Mouse (Mus musculus): Measurements from ENCODE around the gene Mcub. TPM values are rescaled to one million over a fixed set of nuclear protein-coding genes. Genes with fewer than 3 reads are reported as not detected.

Gene Mcub
- 2.0 and 2.6 TPM in 2 replicates for polyA plus RNA-seq (2016; fragmentation: Nextera tagmentation; extraction: Ambion mirVana)

GRCm38 (mm10) chr3:129969432-129970395, at the start of gene Mcub:
Gene Mcub, minus strand, starts transcription at chr3:129970206.
- Histone ChIP-seq H3K36me3 (no peaks in the 10 kb centered on the region), H3K27ac (no peak within 1 kb of the TSS), H3K4me2 (replicated peaks) (peak within 1 kb of the TSS; percentile 100), H3K9me3 (no peaks in the 10 kb centered on the region), H3K27me3 (replicated peaks) (peaks cover 22% of the 10 kb centered on the region), H3K4me3 (peak within 1 kb of the TSS; percentile 55), H3K4me1 (peaks cover 20% of the 10 kb centered on the region), H3K9ac (peak within 1 kb of the TSS; percentile 55)
- ATAC-seq (ENCODE audit: low FRiP score, low read depth), result peak; percentile 75
- under 1% methylated on average over 63 of the region's 63 CpGs for WGBS

- Histone ChIP-seq H3K9me3 (no peaks in the 10 kb centered on the region), H3K4me2 (replicated peaks) (no peak overlapping the region), H3K27me3 (replicated peaks) (no peaks in the 10 kb centered on the region), H3K4me3 (no peak overlapping the region), H3K36me3 (peaks cover 23% of the 10 kb centered on the region), H3K4me1 (no peaks in the 10 kb centered on the region), H3K27ac (no peak overlapping the region), H3K9ac (no peak overlapping the region)
- WGBS, result 85% methylated on average over 2 of the region's 2 CpGs
- no peak for ATAC-seq (ENCODE audit: low FRiP score, low read depth)
Measured at GRCm38 (mm10) chr3:130012943-130013342, 42.9 kb upstream of the Mcub start.

- H3K9ac ChIP-seq, result no peak overlapping the region
- H3K27me3 ChIP-seq (replicated peaks), result no peaks in the 10 kb centered on the region
- H3K4me2 ChIP-seq (replicated peaks), result no peak overlapping the region
- H3K27ac ChIP-seq, result no peak overlapping the region
- H3K36me3 ChIP-seq, result peaks cover 35% of the 10 kb centered on the region
- WGBS, result 94% methylated on average over 1 of the region's 1 CpGs
- no peaks in the 10 kb centered on the region for H3K9me3 ChIP-seq
- H3K4me1 ChIP-seq, result no peaks in the 10 kb centered on the region
- no peak for ATAC-seq (ENCODE audit: low FRiP score, low read depth)
- no peak overlapping the region for H3K4me3 ChIP-seq
Measured at GRCm38 (mm10) chr3:130011236-130011635, 41.2 kb upstream of the Mcub start.

GRCm38 (mm10) chr3:130006141-130006540, 36.1 kb upstream of the Mcub start:
- no peak overlapping the region for H3K4me2 ChIP-seq (replicated peaks)
- H3K9me3 ChIP-seq, result no peaks in the 10 kb centered on the region
- ATAC-seq (ENCODE audit: low FRiP score, low read depth), result no peak
- no peaks in the 10 kb centered on the region for H3K4me1 ChIP-seq
- H3K4me3 ChIP-seq, result no peak overlapping the region
- WGBS, result 93% methylated on average over 7 of the region's 7 CpGs
- peaks cover 64% of the 10 kb centered on the region for H3K36me3 ChIP-seq
- no peak overlapping the region for H3K27ac ChIP-seq
- H3K9ac ChIP-seq, result no peak overlapping the region
- H3K27me3 ChIP-seq (replicated peaks), result no peaks in the 10 kb centered on the region

GRCm38 (mm10) chr3:130000926-130001325, 30.9 kb upstream of the Mcub start:
- Histone ChIP-seq H3K9me3 (no peaks in the 10 kb centered on the region), H3K4me2 (replicated peaks) (no peak overlapping the region), H3K27me3 (replicated peaks) (no peaks in the 10 kb centered on the region), H3K9ac (no peak overlapping the region), H3K36me3 (peaks cover 71% of the 10 kb centered on the region), H3K4me1 (no peaks in the 10 kb centered on the region), H3K4me3 (no peak overlapping the region), H3K27ac (no peak overlapping the region)
- ATAC-seq (ENCODE audit: low FRiP score, low read depth), result no peak
- WGBS, result 95% methylated on average over 11 of the region's 11 CpGs

- ATAC-seq (ENCODE audit: low FRiP score, low read depth), result no peak
- Histone ChIP-seq H3K27ac (no peak overlapping the region), H3K9me3 (no peaks in the 10 kb centered on the region), H3K27me3 (replicated peaks) (no peaks in the 10 kb centered on the region), H3K4me3 (no peak overlapping the region), H3K4me1 (no peaks in the 10 kb centered on the region), H3K36me3 (peaks cover 78% of the 10 kb centered on the region), H3K4me2 (replicated peaks) (no peak overlapping the region), H3K9ac (no peak overlapping the region)
- 93% methylated on average over 6 of the region's 6 CpGs for whole genome bisulfite sequencing
Measured at GRCm38 (mm10) chr3:129998526-129998925, 28.5 kb upstream of the Mcub start.

GRCm38 (mm10) chr3:129998001-129998400, 28.0 kb upstream of the Mcub start:
- no peaks in the 10 kb centered on the region for H3K27me3 ChIP-seq (replicated peaks)
- no peak overlapping the region for H3K4me2 ChIP-seq (replicated peaks)
- peaks cover 81% of the 10 kb centered on the region for H3K36me3 ChIP-seq
- no peaks in the 10 kb centered on the region for H3K9me3 ChIP-seq
- 88% methylated on average over 7 of the region's 7 CpGs for WGBS
- no peak overlapping the region for H3K4me3 ChIP-seq
- no peak for ATAC-seq (ENCODE audit: low FRiP score, low read depth)
- H3K9ac ChIP-seq, result no peak overlapping the region
- no peak overlapping the region for H3K27ac ChIP-seq
- H3K4me1 ChIP-seq, result no peaks in the 10 kb centered on the region

GRCm38 (mm10) chr3:129997324-129997723, 27.3 kb upstream of the Mcub start:
- ATAC-seq (ENCODE audit: low FRiP score, low read depth), result no peak
- 89% methylated on average over 3 of the region's 3 CpGs for WGBS
- no peak overlapping the region for H3K4me3 ChIP-seq

GRCm38 (mm10) chr3:129987297-129987696, 17.3 kb upstream of the Mcub start:
- no peak for ATAC-seq (ENCODE audit: low FRiP score, low read depth)
- Histone ChIP-seq H3K36me3 (peaks cover 89% of the 10 kb centered on the region), H3K9ac (no peak overlapping the region), H3K4me2 (replicated peaks) (no peak overlapping the region), H3K9me3 (no peaks in the 10 kb centered on the region), H3K27me3 (replicated peaks) (no peaks in the 10 kb centered on the region), H3K4me3 (no peak overlapping the region), H3K27ac (no peak overlapping the region), H3K4me1 (no peaks in the 10 kb centered on the region)
- WGBS, result 97% methylated on average over 13 of the region's 13 CpGs

More at GRCm38 (mm10) chr3:129997324-129997723, 27.3 kb upstream of the Mcub start:
- H3K9me3 ChIP-seq, result no peaks in the 10 kb centered on the region
- no peak overlapping the region for H3K27ac ChIP-seq
- H3K4me2 ChIP-seq (replicated peaks), result no peak overlapping the region
- H3K27me3 ChIP-seq (replicated peaks), result no peaks in the 10 kb centered on the region
- H3K4me1 ChIP-seq, result no peaks in the 10 kb centered on the region
- H3K36me3 ChIP-seq, result peaks cover 81% of the 10 kb centered on the region
- no peak overlapping the region for H3K9ac ChIP-seq

- WGBS, result 88% methylated on average over 4 of the region's 4 CpGs
- no peak for ATAC-seq (ENCODE audit: low FRiP score, low read depth)
- Histone ChIP-seq H3K4me3 (no peak overlapping the region), H3K27me3 (replicated peaks) (no peaks in the 10 kb centered on the region), H3K27ac (no peak overlapping the region), H3K9me3 (no peaks in the 10 kb centered on the region), H3K4me1 (no peaks in the 10 kb centered on the region), H3K9ac (no peak overlapping the region), H3K36me3 (peaks cover 79% of the 10 kb centered on the region), H3K4me2 (replicated peaks) (no peak overlapping the region)
Measured at GRCm38 (mm10) chr3:129985335-129985734, 15.3 kb upstream of the Mcub start.

GRCm38 (mm10) chr3:129984797-129985196, 14.8 kb upstream of the Mcub start:
- no peak overlapping the region for H3K4me3 ChIP-seq
- WGBS, result 94% methylated on average over 5 of the region's 5 CpGs
- no peak overlapping the region for H3K27ac ChIP-seq
- H3K9me3 ChIP-seq, result no peaks in the 10 kb centered on the region
- H3K27me3 ChIP-seq (replicated peaks), result no peaks in the 10 kb centered on the region
- no peaks in the 10 kb centered on the region for H3K4me1 ChIP-seq
- no peak overlapping the region for H3K9ac ChIP-seq
- H3K4me2 ChIP-seq (replicated peaks), result no peak overlapping the region
- ATAC-seq (ENCODE audit: low FRiP score, low read depth), result no peak
- H3K36me3 ChIP-seq, result peaks cover 74% of the 10 kb centered on the region

- Histone ChIP-seq H3K4me3 (no peak overlapping the region), H3K9ac (no peak overlapping the region), H3K9me3 (no peaks in the 10 kb centered on the region), H3K27ac (no peak overlapping the region), H3K27me3 (replicated peaks) (no peaks in the 10 kb centered on the region), H3K36me3 (peaks cover 48% of the 10 kb centered on the region), H3K4me2 (replicated peaks) (no peak overlapping the region), H3K4me1 (no peaks in the 10 kb centered on the region)
- ATAC-seq (ENCODE audit: low FRiP score, low read depth), result no peak
- WGBS, result 58% methylated on average over 5 of the region's 5 CpGs
Measured at GRCm38 (mm10) chr3:129982271-129982670, 12.3 kb upstream of the Mcub start.

Data from neural tube, embryonic 12.5 days (tissue).